Mouse (Mus musculus): ENCODE data around the gene Plac1. TPM values are rescaled to one million over a fixed set of nuclear protein-coding genes. Genes with fewer than 3 reads are reported as not detected.
A peak's percentile ranks its signal among the peaks of the same experiment; 100 is the strongest.
"Not testable (repeated sequence)": the region's sequence is repeated elsewhere in the genome, so short reads cannot be mapped to it uniquely, and the experiment has no call there.

The Plac1 gene
- 5.4 and 6.0 TPM in 2 replicates for polyA plus RNA-seq (2014; fragmentation: Nextera tagmentation; extraction: Ambion mirVana)

- Histone ChIP-seq H3K4me3 (ENCODE audit: low read length) (no peak within 1 kb of the TSS), H3K27me3 (ENCODE audit: control insufficient read depth, insufficient read depth, low read length) (no peaks in the 10 kb centered on the region), H3K9me3 (ENCODE audit: control insufficient read depth, low read length) (no peaks in the 10 kb centered on the region), H3K4me1 (ENCODE audit: control insufficient read depth, insufficient read depth, low read length) (no peaks in the 10 kb centered on the region), H3K36me3 (ENCODE audit: control insufficient read depth, insufficient read depth, low read length) (no peaks in the 10 kb centered on the region), H3K9ac (ENCODE audit: low read depth, low read length) (no peak within 1 kb of the TSS), H3K27ac (ENCODE audit: low read depth, low read length) (no peak within 1 kb of the TSS), H3K4me2 (replicated peaks; ENCODE audit: low read depth, low read length) (no peak within 1 kb of the TSS)
- 67% methylated on average over 4 of the region's 4 CpGs for WGBS
- ATAC-seq (ENCODE audit: low FRiP score, low TSS enrichment), result no peak
Observed at GRCm38 (mm10) chrX:53240011-53240410, at the start of gene Plac1. Gene Plac1 (minus strand): TSS chrX:53240111.

GRCm38 (mm10) chrX:53287924-53288323, 48.0 kb upstream of the Plac1 start:
- Histone ChIP-seq H3K4me2 (replicated peaks; ENCODE audit: low read depth, low read length) (no peak overlapping the region), H3K4me1 (ENCODE audit: control insufficient read depth, insufficient read depth, low read length) (no peaks in the 10 kb centered on the region), H3K27ac (ENCODE audit: low read depth, low read length) (no peak overlapping the region), H3K9me3 (ENCODE audit: control insufficient read depth, low read length) (no peaks in the 10 kb centered on the region), H3K36me3 (ENCODE audit: control insufficient read depth, insufficient read depth, low read length) (no peaks in the 10 kb centered on the region), H3K27me3 (ENCODE audit: control insufficient read depth, insufficient read depth, low read length) (no peaks in the 10 kb centered on the region), H3K4me3 (ENCODE audit: low read length) (no peak overlapping the region), H3K9ac (ENCODE audit: low read depth, low read length) (no peak overlapping the region)
- WGBS, result 76% methylated on average over 5 of the region's 5 CpGs
- no peak for ATAC-seq (ENCODE audit: low FRiP score, low TSS enrichment)

- 46% methylated on average over 1 of the region's 1 CpGs for WGBS
- H3K4me1 ChIP-seq (ENCODE audit: control insufficient read depth, insufficient read depth, low read length), result no peaks in the 10 kb centered on the region
- no peak within 1 kb of the TSS for H3K4me3 ChIP-seq (ENCODE audit: low read length)
- no peak within 1 kb of the TSS for H3K9ac ChIP-seq (ENCODE audit: low read depth, low read length)
- no peak within 1 kb of the TSS for H3K27ac ChIP-seq (ENCODE audit: low read depth, low read length)
- H3K27me3 ChIP-seq (ENCODE audit: control insufficient read depth, insufficient read depth, low read length), result no peaks in the 10 kb centered on the region
- H3K4me2 ChIP-seq (replicated peaks; ENCODE audit: low read depth, low read length), result no peak within 1 kb of the TSS
- no peaks in the 10 kb centered on the region for H3K36me3 ChIP-seq (ENCODE audit: control insufficient read depth, insufficient read depth, low read length)
- ATAC-seq (ENCODE audit: low FRiP score, low TSS enrichment), result no peak
- no peaks in the 10 kb centered on the region for H3K9me3 ChIP-seq (ENCODE audit: control insufficient read depth, low read length)
Observed at GRCm38 (mm10) chrX:53273124-53273523, 33.2 kb upstream of the Plac1 start, which contains the start of gene Fam122c. Gene Fam122c (plus strand): TSS chrX:53273424.

GRCm38 (mm10) chrX:53271628-53272027, 31.7 kb upstream of the Plac1 start:
- H3K36me3 ChIP-seq (ENCODE audit: control insufficient read depth, insufficient read depth, low read length); H3K4me3 ChIP-seq (ENCODE audit: low read length); H3K4me2 ChIP-seq (replicated peaks; ENCODE audit: low read depth, low read length); ATAC-seq (ENCODE audit: low FRiP score, low TSS enrichment); H3K9ac ChIP-seq (ENCODE audit: low read depth, low read length); H3K4me1 ChIP-seq (ENCODE audit: control insufficient read depth, insufficient read depth, low read length); H3K27ac ChIP-seq (ENCODE audit: low read depth, low read length); H3K27me3 ChIP-seq (ENCODE audit: control insufficient read depth, insufficient read depth, low read length); H3K9me3 ChIP-seq (ENCODE audit: control insufficient read depth, low read length): not testable (repeated sequence)
- 73% methylated on average over 3 of the region's 3 CpGs for WGBS

- Histone ChIP-seq H3K27ac (ENCODE audit: low read depth, low read length) (no peak overlapping the region), H3K4me3 (ENCODE audit: low read length) (peak overlapping the region; percentile 55; the same call in 1 of the 2 replicates), H3K4me1 (ENCODE audit: control insufficient read depth, insufficient read depth, low read length) (no peaks in the 10 kb centered on the region), H3K36me3 (ENCODE audit: control insufficient read depth, insufficient read depth, low read length) (no peaks in the 10 kb centered on the region), H3K9me3 (ENCODE audit: control insufficient read depth, low read length) (no peaks in the 10 kb centered on the region), H3K27me3 (ENCODE audit: control insufficient read depth, insufficient read depth, low read length) (no peaks in the 10 kb centered on the region), H3K9ac (ENCODE audit: low read depth, low read length) (no peak overlapping the region), H3K4me2 (replicated peaks; ENCODE audit: low read depth, low read length) (peak overlapping the region; percentile 33; the same call in 1 of the 2 replicates)
- 28% methylated on average over 10 of the region's 10 CpGs for WGBS
- ATAC-seq (ENCODE audit: low FRiP score, low TSS enrichment), result no peak
Observed at GRCm38 (mm10) chrX:53270063-53270432, 30.1 kb upstream of the Plac1 start.

GRCm38 (mm10) chrX:53269289-53270062, 29.6 kb upstream of the Plac1 start, which contains the start of gene Fam122b:
Gene Fam122b (minus strand): TSS chrX:53269805.
- Histone ChIP-seq H3K4me3 (ENCODE audit: low read length) (peak within 1 kb of the TSS; percentile 55), H3K4me2 (replicated peaks; ENCODE audit: low read depth, low read length) (peak within 1 kb of the TSS; percentile 64), H3K27ac (ENCODE audit: low read depth, low read length) (peak within 1 kb of the TSS; percentile 74; the same call in 1 of the 2 replicates), H3K36me3 (ENCODE audit: control insufficient read depth, insufficient read depth, low read length) (no peaks in the 10 kb centered on the region), H3K27me3 (ENCODE audit: control insufficient read depth, insufficient read depth, low read length) (no peaks in the 10 kb centered on the region), H3K4me1 (ENCODE audit: control insufficient read depth, insufficient read depth, low read length) (no peaks in the 10 kb centered on the region), H3K9me3 (ENCODE audit: control insufficient read depth, low read length) (no peaks in the 10 kb centered on the region), H3K9ac (ENCODE audit: low read depth, low read length) (peak within 1 kb of the TSS; percentile 60)
- WGBS, result 21% methylated on average over 40 of the region's 40 CpGs
- ATAC-seq (ENCODE audit: low FRiP score, low TSS enrichment), result peak; percentile 88

- Histone ChIP-seq H3K4me3 (ENCODE audit: low read length) (peak overlapping the region; percentile 55), H3K36me3 (ENCODE audit: control insufficient read depth, insufficient read depth, low read length) (no peaks in the 10 kb centered on the region), H3K27me3 (ENCODE audit: control insufficient read depth, insufficient read depth, low read length) (no peaks in the 10 kb centered on the region), H3K27ac (ENCODE audit: low read depth, low read length) (no peak overlapping the region), H3K9me3 (ENCODE audit: control insufficient read depth, low read length) (no peaks in the 10 kb centered on the region), H3K9ac (ENCODE audit: low read depth, low read length) (peak overlapping the region; percentile 60), H3K4me2 (replicated peaks; ENCODE audit: low read depth, low read length) (peak overlapping the region; percentile 64), H3K4me1 (ENCODE audit: control insufficient read depth, insufficient read depth, low read length) (no peaks in the 10 kb centered on the region)
- 26% methylated on average over 10 of the region's 10 CpGs for WGBS
- peak; percentile 92 for ATAC-seq (ENCODE audit: low FRiP score, low TSS enrichment)
Observed at GRCm38 (mm10) chrX:53268856-53269255, 28.9 kb upstream of the Plac1 start.

- 75% methylated on average over 9 of the region's 9 CpGs for WGBS
- Histone ChIP-seq H3K36me3 (ENCODE audit: control insufficient read depth, insufficient read depth, low read length) (no peaks in the 10 kb centered on the region), H3K27me3 (ENCODE audit: control insufficient read depth, insufficient read depth, low read length) (no peaks in the 10 kb centered on the region), H3K4me2 (replicated peaks; ENCODE audit: low read depth, low read length) (no peak overlapping the region), H3K4me3 (ENCODE audit: low read length) (no peak overlapping the region), H3K9ac (ENCODE audit: low read depth, low read length) (no peak overlapping the region), H3K4me1 (ENCODE audit: control insufficient read depth, insufficient read depth, low read length) (no peaks in the 10 kb centered on the region), H3K27ac (ENCODE audit: low read depth, low read length) (no peak overlapping the region), H3K9me3 (ENCODE audit: control insufficient read depth, low read length) (no peaks in the 10 kb centered on the region)
- no peak for ATAC-seq (ENCODE audit: low FRiP score, low TSS enrichment)
Observed at GRCm38 (mm10) chrX:53266186-53266585, 26.3 kb upstream of the Plac1 start.

GRCm38 (mm10) chrX:53255195-53255594, 15.3 kb upstream of the Plac1 start:
- H3K27me3 ChIP-seq (ENCODE audit: control insufficient read depth, insufficient read depth, low read length), result no peaks in the 10 kb centered on the region
- H3K27ac ChIP-seq (ENCODE audit: low read depth, low read length), result no peak overlapping the region
- H3K4me2 ChIP-seq (replicated peaks; ENCODE audit: low read depth, low read length), result no peak overlapping the region
- H3K36me3 ChIP-seq (ENCODE audit: control insufficient read depth, insufficient read depth, low read length), result no peaks in the 10 kb centered on the region; the same call in 1 of the 2 replicates
- ATAC-seq (ENCODE audit: low FRiP score, low TSS enrichment), result no peak
- no peaks in the 10 kb centered on the region for H3K4me1 ChIP-seq (ENCODE audit: control insufficient read depth, insufficient read depth, low read length)
- H3K9ac ChIP-seq (ENCODE audit: low read depth, low read length), result no peak overlapping the region
- H3K9me3 ChIP-seq (ENCODE audit: control insufficient read depth, low read length), result no peaks in the 10 kb centered on the region
- H3K4me3 ChIP-seq (ENCODE audit: low read length), result no peak overlapping the region

Measured in kidney, embryonic 14.5 days (tissue).